Mouse (Mus musculus): Measurements from ENCODE around the gene Olfr871.
"Not testable (repeated sequence)": the region's sequence is repeated elsewhere in the genome, so short reads cannot be mapped to it uniquely, and the experiment has no call there.

The Olfr871 gene

DNA sequence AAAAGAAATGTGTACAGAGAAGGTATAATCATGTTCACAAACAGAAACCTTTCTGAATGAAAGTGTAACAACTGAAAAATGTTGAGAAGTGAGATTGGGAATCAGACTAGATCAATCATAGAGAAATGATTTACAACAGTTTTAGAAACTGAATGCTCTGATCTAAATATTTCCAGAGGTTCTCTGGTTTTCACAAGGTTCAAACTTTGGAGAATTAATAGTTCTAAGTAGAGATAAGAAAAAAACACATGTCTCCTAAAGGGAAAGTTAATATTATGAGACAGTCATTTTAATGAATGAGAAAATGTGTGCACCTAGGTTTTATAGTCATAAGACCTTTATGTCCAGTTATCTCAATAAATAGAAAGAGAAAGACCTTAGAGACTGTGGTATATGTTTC is at the start of gene Olfr871:
Gene Olfr871, plus strand, starts transcription at position 301 of the 400 bp plus-strand sequence.
- no peak for DNase-seq (ENCODE audit: low spot score in 2 of 2)

DNA sequence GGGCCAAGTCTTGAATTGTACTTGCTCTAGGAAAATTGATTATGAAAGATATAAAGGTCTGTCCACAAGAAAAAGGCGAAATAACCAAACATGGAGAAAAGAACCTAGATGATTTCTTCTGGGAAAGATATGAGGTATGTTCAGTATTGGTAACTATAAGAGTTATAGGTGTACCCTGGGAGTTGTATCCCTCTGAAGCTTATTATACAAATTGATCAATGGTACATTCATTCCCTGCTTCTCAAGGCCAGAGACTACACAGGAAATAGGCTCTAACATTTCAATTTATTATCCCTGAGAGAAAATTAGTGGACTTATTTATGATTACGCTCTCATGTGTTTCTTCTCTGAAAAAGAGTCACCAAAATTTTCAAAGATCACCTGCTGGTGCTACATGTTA is 38.0 kb upstream of the Olfr871 start, which contains the start of gene Olfr870:
Gene Olfr870, minus strand, starts transcription at position 101 of the 400 bp plus-strand sequence.
- no peak for DNase-seq (ENCODE audit: low spot score in 2 of 2)

DNA sequence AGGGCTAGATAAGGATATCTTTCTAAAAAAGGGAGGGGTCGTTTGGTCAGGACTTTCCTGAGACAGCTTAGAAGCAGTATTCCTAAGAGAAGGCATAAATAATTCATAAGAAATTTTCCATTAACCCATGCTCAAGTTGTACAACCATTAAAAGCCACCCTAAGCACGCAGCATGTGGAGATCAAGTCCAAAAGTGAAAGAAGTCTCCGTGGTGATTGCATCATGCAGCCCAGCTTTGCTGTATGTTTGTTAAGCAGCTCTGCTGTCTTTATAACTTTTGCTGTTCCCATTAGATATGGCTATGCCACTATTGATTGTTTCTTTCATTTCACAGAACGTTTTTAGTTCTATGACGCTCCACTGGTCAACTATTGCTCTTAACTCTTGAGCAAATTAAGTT is 32.5 kb upstream of the Olfr871 start:
- no peak for DNase-seq (ENCODE audit: low spot score in 2 of 2)

DNA sequence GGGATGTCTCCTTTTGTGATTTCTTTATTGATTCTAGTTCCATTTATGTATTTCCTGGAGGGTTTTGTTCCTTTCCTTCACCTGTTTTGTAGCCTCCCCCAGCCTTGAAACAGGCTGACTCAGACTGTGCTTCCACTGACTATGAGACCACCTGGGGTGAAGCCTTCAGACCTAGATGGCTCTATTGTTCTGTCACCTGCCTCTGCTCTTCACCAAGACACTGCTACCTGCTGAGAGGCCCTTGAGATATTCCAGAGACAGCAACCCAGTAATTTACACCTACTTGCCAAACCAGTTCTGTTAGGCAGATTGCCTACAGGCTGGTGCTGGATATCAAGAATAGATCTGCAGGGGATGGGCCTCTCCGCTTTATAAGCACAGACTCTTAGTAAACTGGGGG is 9.9 kb upstream of the Olfr871 start:
- DNase-seq (ENCODE audit: low spot score in 2 of 2): no peak

DNA sequence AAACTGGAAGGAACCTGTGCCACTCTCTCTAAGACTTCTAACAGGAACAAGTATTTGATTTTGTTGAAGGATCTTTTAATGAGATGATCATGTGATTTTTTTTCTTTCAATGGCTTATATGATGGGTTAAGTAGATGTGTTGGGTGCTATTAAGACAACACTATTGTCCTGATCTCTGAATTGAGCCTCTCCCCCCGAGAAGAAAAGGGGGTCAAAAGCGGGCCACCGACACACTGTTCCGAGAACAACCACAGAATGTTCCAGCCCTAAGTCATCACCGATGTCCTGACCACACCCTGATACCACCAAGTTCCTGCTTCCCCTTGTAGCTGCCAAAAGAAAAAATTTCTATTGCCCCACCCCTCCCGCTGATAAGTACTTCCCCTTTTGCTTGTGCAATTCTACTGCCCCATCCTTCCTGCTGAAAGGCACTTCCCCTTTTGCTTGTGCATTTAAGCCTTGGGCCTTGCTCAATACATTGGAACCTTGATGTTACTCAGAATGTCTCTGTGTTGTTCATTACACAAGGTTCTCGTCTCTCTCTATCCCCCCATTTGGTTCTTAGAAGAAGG is 8.5 kb upstream of the Olfr871 start:
- not testable (repeated sequence) for DNase-seq (ENCODE audit: low spot score in 2 of 2)

DNA sequence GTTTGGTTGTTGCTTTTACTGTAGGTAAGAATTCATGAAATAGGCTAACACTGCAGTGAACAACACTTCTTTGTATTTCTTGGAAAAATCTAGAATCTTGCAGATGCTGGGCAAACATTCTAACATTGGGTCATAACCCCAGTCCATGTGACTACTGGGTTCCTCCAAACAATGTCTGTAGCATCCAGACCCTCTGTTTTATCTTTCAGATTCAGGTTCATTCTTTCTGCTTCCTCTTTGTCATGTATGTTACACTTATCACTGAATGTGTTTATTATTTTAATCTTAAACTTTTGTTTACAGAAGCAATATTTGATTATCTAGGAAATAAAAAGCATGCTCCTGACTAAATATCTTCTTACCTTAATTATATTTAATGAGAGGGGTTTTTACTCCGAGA is 1.2 kb upstream of the Olfr871 start:
- no peak for DNase-seq (ENCODE audit: low spot score in 2 of 2)

DNA sequence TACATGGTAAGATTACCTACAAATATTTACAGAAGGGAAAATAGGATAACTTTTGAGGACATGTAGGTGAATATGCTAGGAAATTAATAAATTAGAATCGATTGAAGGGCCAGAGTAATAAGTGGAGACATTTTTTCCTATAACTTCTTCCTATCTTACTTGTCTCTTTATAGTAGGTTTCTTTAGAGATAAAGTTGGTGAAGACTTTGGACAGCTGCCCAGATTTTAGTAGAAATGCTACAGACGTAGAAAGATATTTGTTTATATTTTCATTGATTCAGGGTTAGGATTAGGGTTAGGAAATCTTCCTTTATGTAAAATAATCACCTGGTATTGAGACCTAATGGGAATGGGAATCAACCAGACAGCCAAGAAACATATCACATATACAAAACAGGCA is 530 bp upstream of the Olfr871 start:
- no peak for DNase-seq (ENCODE audit: low spot score in 2 of 2)

DNA sequence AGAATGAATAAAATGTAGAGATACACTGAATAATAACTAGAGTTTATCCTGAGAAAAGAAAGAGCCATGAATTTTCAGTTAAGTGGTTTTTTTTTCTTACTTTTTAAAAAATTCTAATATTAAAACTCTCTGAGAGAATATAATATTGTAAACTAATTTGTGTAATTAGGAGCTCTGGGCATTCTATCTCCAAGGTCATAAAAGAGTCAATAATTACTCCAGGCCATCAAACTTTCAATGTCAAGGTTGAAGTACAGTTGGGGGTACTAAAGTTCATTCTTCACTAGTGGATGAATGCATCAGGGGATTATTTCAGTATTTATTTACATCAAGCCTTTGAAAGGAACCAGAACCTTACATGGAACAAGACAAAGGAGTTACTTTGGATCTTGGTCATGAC is 24.8 kb downstream of the Olfr871 start, which contains the start of gene Olfr872:
Gene Olfr872, plus strand, starts transcription at position 301 of the 400 bp plus-strand sequence.
- no peak for DNase-seq (ENCODE audit: low spot score in 2 of 2)

DNA sequence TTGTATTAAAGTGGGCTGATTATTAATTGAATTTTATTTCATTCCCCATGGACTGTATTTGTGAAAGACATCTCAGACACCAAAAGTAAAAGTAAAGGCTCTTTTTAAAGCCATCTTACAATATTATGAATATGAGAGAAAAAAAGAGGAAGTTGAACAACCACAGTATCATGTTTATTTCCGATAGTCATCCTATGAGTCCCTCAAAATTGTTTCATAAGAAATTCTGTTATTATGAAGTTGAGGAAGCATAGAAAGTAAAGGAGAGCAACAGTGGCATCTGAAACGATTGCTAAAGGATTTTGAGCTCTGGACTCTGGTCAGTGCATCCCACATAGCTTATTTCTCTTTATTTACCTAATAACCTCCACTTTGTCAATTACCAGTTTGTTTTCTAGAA is 25.4 kb downstream of the Olfr871 start:
- DNase-seq (ENCODE audit: low spot score in 2 of 2): no peak
